Mouse (Mus musculus): Measurements from ENCODE around the gene Sytl2.

The Sytl2 gene

DNA sequence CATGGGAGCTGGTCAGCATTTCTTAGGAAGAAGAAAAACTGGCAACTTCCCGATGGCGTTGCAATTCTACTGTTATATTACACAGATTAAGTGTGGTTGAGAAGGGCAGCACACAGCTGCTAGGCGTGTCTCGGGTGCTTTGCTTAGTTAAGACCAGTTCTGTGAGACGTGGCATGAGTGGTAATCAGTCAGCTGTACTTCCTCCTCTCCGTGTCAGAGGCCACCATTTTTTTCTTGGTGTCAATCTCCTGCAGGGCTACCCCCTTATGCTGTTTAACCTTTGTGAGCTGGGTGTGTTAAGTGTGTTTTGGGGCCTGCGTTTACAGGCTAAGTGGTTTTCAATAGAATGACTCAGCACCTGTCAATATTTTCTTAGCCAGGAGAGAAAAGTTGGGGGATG is 60.7 kb downstream of the Sytl2 start:
- in situ Hi-C loops (cut with MseI, MboI), result no loop called here

DNA sequence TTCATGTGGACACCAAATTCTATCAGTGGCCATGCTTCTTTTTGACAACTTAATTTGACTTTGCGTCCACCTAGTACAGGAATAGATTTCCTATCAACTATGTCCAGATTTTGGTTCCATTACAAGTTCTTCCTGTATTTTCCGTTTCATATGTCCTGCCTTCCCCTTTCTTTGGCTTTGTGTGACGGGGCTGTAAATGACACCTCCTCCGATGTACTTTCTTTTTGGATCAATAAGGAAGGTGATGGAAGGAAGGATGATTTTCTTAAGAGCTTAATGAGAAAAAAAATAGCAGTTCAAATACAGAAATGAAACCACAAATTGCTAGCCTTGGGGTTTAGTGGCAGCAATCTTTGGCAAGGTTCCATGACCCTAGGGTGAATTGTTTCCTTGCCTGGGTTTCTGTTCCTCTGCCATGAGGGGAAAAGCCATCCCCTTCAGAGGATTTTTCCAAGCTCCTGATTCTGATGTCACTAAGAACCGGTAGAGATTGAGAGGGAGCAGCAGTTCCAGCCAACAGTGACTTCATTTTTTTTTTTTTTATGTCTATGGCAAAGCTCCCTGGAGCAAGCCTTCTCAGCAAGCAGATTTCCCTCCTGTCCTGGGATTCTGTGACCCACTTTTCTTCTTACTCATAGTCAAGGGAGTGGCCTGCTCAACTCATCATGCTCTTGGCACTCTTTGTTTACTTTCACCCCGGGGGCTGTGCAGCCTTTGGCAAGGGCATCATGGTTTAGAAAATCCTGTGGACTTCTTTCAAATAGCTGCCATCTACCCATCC is 68.2 kb downstream of the Sytl2 start:
- in situ Hi-C loops (cut with MseI, MboI), result no loop called here

DNA sequence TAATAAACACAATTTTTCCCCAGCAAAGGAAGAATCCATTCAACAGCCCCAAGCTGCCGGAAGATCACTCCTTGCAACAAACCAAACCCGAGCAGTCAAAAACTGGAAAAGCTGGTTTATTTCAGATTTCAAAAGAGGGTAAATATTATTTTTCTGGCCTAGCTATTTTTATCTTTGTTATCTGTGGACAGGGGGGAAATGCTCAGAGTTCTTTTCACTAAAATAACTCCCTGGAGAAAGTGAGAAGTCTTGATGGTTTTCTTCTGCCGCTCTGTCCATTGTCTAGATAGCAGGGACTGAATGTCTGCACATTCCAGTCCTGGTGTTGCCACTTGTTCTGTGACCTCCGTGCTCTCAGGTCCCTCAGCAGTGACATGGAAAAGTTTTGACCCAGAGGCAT is 70.8 kb downstream of the Sytl2 start:
- in situ Hi-C loops (cut with MseI, MboI), result no loop called here

DNA sequence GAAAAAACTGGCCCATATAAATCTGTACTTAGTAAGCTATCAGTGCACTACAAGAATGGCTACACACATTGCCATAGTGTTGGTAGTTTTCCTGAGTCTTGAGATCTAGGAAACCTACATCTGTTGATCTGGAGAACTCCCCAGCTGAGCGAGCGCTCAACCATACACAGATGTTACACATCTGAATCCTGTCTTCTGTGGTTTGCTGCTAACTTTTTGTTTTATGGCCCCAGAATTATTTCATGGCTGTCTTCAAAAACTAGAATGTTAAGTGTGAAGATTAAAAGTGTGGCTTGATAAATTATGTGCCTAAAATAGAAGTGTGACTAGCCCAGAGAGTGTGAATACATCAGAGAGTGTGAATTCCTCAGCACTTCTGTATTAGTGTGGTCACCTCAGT is 82.4 kb downstream of the Sytl2 start:
- in situ Hi-C loops (cut with MseI, MboI), result no loop called here

DNA sequence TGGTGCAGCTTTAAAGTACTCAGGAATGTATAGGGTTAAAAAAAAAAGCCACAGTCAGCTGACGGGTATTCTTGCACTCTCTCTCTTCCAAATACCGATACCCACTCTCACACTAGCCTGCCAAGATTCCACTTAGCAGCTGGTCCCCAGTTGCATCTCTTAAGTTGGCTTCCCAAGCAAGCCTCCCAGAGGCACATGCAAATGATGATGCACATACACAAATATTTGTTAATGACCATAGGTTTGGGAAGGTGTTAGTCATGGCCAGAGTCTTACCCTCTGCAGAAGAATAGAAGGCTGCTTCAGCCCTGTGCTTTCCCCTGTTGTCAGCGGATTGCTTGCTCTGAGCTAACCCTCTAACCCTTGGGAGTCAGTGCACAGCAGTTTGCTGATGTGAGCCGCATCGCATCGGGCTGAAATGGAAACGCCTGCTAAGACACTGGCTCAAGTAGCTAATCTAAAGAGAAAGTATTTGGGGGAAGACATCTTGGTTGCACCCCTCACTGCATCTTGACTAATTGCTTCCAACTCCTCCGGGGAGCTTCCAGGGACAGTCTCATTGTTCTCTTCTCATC is 84.9 kb downstream of the Sytl2 start:
- in situ Hi-C loops (cut with MseI, MboI), result no loop called here

DNA sequence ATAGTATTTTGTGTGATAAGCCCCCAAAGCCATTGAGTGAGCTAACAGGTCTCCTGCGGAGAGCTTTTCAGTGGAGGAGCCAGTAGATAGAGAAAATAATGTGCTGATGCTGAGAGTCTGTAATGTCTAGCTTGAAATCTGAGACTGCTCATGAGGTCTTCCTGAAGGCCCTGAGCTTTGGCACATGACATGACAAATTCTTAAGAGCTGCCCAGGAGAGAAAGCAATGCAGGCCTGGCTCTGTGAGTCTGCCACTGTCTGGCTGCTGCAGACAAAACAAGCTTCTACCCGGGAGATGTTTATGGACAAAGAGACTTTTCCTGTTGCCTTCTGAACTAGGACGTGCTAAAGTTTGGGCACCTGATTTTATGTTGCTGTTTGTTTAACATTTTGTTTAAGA is 87.7 kb downstream of the Sytl2 start:
- in situ Hi-C loops (cut with MseI, MboI), result no loop called here

DNA sequence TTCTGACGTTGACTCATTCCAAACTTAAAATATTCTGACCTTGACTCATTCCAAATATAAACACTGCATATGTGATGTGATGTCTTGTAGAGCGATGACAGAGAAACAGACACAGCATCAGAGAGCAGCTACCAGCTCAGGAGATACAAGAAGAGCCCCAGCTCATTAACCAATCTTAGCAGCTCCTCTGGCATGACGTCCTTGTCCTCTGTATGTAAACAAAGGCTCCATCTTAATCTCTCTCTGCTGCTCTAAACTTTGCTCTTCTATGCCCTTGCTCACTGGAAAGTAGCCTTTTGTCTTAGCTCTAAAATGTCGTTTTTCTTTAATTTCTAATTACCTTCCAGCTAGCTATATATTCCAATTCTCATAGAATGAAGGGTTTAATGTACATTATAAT is 93.0 kb downstream of the Sytl2 start:
- in situ Hi-C loops (cut with MseI, MboI), result no loop called here

DNA sequence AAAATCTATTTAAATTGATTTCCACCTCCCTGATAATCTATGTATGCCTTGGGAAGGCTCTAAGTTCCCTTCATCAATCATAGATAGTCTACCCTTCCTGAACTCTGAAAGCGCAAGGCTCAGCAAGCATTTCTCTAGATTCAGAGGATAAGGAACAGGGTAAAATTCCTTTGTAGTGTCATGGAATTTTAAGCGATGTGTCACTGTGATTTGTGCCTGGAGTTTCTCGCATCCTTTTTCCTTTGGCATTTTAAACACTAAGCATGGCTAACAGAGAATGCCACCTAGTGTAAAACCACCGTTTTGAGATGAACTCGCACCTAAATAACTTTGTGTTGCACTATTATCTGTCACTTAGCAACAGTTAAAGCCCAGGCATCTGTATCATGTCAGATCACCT is 93.9 kb downstream of the Sytl2 start:
- in situ Hi-C loops (cut with MseI, MboI), result no loop called here

DNA sequence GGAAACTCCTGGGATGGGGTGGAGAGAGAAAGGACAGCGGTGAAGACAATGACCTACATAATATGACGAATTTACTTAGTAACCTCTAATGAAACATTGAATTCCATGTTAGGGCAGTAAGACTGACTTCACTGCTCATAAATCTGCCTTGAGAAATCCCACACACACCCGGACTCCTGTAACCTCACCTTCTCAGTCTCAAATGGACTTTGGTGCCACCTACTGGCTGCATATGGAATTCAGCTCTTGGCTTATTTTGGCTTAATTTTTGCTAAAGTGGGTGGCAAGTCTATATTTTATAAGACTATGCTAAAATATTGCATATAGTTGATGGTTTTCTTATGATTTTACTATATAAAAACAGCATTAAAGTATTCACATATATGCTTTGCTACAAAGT is 107.9 kb downstream of the Sytl2 start:
- in situ Hi-C loops (cut with MseI, MboI), result loop anchor here in 1 of 2 experiments (10.0 kb wide), 1 partner anchor 125 kb away; no protein-coding TSS in a partner anchor

DNA sequence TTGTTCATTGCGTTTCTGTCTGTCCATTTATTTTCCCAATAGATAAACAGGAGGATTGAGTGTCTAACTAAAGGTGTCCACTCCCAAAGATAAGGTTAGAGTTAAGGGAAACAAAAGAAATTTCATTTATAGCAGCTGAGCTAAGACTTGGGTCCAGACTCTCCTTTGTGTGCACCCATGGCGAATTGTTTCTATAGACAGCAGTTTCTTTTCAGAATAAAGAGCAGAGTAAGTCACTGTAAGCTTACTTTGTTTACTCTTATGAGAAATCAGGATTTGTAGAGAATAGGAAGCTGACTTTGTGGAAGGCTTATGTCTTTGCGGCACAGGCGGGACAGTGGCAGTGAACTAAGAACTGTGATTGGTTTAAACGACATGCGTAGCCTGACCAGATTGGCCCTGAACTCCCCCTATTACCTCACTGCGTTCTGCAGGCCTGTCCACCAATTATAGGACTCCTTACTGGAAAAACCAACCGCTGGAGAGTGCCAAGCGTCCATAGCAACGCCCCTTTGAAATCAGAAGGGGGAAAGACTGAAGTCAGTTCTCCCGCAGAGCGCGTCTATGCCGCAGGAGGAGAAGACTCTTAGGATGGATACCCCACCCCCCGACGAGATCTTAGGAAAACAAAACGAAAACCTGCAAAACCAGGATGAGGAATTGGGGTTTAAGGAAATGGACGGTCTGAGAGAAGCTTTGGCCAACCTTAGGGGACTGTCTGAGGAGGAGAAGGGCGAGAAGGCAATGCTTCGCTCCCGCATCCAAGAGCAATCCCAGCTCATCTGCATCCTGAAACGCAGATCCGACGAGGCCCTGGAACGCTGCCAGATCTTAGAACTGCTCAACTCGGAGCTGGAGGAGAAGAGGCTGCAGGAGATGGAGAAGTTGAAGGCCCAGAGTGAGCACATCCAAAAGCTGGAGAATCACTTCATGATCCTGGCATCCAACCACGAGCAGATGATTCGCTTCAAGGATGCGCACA is 124.3 kb downstream of the Sytl2 start, which contains the start of gene Ccdc89:
Gene Ccdc89 (plus strand): TSS at position 558 of the 982 bp plus-strand sequence.
- in situ Hi-C loops (cut with MseI, MboI), result loop anchor here in 1 of 2 experiments (25.0 kb wide), 1 partner anchor 439 kb away; the partner anchor contains the start of gene Eed

DNA sequence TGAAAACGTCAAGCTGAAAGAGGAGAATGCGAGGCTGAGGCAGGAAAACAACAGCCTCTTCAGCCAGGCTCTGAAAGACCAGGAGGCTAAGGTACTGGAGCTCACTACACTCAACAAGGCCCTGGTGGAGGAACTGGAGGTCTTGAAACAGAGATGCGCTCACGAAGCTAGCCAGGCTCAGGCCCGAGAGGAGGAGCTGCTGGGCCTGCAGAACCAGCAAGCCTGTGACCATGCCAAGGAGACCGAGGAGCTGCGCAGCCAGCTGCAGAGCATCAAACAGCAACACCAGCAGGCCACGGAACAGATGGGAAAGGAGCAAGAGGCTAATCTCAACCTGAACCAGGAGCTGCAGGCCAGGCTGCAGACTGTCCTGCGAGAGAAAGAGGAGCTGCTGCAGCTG is 125.0 kb downstream of the Sytl2 start:
- in situ Hi-C loops (cut with MseI, MboI), result loop anchor here in 1 of 2 experiments (25.0 kb wide), 1 partner anchor 440 kb away; the partner anchor contains the start of gene Eed

DNA sequence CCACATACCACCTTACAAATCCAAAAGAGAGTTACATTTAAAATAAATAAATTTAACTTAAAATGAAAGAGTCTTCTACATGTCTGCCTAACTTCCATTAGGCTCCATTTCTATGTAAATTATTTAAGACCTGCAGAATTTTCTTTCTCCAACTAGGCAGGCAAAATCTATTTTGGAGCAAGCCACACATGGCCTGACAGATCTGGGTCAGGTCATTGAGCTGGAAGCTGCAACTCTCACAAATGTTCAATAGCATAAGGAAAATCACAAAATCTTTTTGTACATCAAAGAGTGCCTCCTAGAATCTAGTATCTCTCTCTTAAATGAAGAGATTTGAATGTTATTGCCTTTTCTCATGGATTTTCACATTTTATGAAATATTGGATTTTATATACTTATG is 130.2 kb downstream of the Sytl2 start:
- in situ Hi-C loops (cut with MseI, MboI), result loop anchor here in 1 of 2 experiments (25.0 kb wide), 1 partner anchor 445 kb away; the partner anchor contains the start of gene Eed

DNA sequence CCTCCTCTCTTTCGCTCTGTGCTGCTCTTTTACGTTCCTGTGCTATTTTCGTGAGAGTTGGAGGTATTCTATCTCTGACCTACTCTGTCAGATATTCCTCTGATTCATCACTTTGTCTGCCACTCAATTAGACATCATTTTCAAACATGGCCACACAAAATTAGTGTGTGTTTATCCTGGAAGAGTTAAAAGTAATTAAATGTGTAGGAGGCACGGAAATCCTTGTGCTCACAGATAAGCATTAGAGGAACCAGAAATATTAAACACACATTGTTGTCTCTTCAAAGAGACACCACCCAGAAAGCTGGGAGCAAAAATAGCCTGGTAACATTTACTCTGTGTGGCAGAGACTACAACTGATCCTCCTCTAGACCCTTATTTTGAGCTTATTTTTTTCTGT is 138.0 kb downstream of the Sytl2 start:
- in situ Hi-C loops (cut with MseI, MboI), result loop anchor here in 1 of 2 experiments (25.0 kb wide), 1 partner anchor 453 kb away; the partner anchor contains the start of gene Eed

DNA sequence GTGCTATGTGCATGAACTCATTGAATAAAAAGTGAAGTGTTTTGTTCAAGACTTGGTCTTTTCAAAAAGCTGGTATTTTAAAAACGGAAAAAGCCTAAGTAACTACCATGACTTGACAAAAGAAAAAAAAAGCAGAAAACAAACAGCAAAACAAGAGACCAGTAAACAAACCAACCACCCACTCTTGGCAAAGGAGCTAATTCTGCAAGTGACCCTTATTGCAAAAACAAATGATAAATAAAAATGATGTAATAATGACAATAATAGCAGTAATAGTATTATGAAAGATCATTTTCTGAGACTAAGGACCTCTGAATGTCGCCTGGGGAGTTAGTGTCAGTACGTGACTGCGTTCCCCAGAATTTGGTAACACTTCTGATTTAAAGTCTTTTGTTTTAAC is 140.0 kb downstream of the Sytl2 start:
- in situ Hi-C loops (cut with MseI, MboI), result loop anchor here in 1 of 2 experiments (25.0 kb wide), 1 partner anchor 455 kb away; the partner anchor contains the start of gene Eed

DNA sequence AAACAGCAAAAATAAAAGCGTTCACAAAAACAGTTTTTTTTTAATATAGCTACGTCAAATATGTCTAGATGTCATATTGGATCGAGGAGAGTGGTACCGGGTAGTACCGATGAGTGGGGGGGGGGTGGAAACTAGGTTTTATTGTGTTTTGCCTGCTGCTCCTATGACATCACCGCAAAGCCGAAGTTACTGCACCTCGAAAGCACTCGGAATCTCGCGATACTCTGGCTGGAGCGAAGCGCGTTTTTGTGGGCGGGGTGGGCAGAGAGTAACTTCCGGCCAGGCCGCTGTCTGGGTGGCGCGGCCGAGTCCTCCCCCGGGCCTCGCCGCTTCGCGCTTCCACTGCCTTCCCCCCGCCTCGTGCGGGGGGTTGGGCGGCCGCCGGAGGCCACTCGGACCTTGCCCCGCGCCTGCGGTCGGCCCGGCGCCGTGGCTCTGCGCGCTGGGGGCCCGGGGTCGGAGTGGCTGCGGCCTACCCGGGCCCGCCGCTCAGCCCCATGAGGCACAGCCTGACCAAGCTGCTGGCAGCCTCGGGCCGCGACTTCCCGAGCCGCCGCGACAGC is 140.5 kb downstream of the Sytl2 start, which contains the start of gene Crebzf:
Gene Crebzf (plus strand): TSS at position 212 of the 563 bp plus-strand sequence.
- in situ Hi-C loops (cut with MseI, MboI), result loop anchor here in 1 of 2 experiments (25.0 kb wide), 1 partner anchor 455 kb away; the partner anchor contains the start of gene Eed

DNA sequence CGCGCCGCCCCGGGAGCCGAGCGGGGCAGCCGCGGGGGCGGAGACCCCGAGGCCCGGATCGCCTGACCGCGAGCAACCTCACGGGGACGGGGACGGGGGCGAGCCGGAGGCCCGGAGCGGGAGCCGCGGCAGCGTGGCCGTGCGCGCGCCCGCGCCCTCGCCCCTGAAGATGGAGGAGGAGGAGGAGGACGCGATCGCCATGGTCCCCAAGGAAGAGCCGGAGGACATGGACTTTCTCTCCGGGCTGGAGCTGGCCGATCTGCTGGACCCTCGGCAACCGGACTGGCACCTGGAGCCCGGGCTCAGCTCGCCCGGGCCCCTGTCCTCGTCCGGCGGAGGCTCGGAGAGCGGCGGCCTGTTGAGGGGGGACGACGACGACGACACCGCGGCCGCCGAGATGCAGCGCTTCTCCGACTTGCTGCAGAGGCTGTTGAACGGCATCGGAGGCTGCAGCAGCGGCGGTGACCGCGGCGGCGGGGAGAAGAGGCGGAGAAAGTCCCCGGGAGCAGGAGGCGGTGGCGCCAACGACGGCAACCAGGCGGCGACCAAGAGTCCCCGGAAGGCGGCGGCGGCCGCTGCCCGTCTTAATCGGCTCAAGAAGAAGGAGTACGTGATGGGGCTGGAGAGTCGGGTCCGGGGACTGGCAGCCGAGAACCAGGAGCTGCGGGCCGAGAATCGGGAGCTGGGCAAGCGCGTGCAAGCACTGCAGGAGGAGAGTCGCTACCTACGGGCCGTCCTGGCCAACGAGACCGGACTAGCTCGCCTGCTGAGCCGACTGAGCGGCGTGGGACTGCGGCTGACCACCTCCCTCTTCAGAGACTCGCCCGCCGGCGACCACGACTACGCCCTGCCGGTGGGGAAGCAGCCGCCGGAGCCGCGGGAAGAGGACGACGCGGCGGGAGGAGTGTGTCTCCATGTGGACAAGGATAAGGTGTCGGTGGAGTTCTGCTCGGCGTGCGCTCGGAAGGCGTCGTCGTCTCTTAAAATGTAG is 141.3 kb downstream of the Sytl2 start:
- in situ Hi-C loops (cut with MseI, MboI), result loop anchor here in 1 of 2 experiments (25.0 kb wide), 1 partner anchor 456 kb away; the partner anchor contains the start of gene Eed

DNA sequence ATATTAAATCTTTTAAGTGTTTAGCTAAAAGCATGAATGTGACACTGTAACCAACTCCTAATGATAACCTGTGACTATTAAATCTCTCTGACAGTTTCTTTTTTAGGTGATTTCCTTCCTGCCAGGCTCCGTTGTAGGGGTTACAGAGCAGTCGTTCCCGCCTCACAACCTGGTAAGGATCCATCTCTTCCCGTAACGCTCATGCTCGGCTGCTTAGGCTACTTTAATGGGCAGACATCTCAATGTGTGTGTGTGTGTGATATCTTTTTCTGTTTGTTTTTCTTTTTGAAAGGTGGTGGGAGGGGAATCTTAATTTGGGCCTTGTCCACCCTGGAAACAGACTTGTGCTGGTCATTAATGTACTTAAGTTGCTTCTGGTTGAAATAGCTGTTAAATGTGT is 142.2 kb downstream of the Sytl2 start:
- in situ Hi-C loops (cut with MseI, MboI), result loop anchor here in 1 of 2 experiments (25.0 kb wide), 1 partner anchor 457 kb away; the partner anchor contains the start of gene Eed

DNA sequence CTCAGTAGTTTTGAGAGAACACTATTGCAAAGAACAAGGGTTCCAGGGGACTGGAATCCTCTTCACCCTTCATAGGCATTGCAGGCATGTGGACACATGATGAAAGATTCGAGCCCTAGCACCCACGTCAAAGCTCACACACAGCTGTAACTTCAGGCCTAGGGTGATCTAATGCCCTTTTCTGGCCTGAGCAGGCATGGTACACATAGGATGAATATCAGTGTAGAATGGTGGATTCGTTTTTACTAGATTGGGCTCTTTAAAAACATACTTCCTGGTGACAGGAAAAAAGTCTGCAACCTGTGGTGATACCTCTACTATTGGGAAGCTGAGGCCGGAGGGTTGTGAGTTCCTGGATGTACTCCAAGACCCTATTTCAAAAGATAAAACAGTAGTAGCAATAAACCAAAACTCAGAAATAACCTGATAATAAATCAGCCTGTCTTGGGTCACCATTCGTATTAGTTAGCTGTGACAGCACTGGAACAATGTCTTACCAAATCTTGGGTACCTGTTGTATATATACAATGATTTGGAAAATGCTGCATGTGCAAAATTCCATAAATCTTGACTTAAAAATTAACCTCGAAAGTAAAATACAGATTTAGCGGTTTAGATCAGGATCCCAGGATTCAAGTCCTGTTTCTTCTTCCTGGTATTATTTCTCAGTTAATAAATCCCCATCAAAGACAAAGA is 154.2 kb downstream of the Sytl2 start:
- in situ Hi-C loops (cut with MseI, MboI), result no loop called here
